8 mouse cellular contexts compared by ENCODE assay signal in genomic region chr6:98525286-98525685, GRCm38 (mm10).
DNase-seq lines count a peak whose midpoint lies in the region; ATAC-seq and TF ChIP-seq lines count a peak whose summit lies in the region.

No protein-coding gene starts in this region.

- peak; percentile 86 for TF ChIP-seq CTCF in lung, embryonic 14.5 days (IDR thresholded peaks at IDR 0.05; ENCODE audit: low read depth)

- H3K4me2 ChIP-seq in lung, embryonic 14.5 days, result no peak overlapping the region

- no peaks in the 10 kb centered on the region for H3K36me3 ChIP-seq in lung, embryonic 14.5 days (ENCODE audit: insufficient read depth)

- no peak overlapping the region for H3K9ac ChIP-seq in lung, embryonic 14.5 days

- H3K27me3 ChIP-seq in lung, embryonic 14.5 days (ENCODE audit: insufficient read depth, low read length), result no peaks in the 10 kb centered on the region

- no peaks in the 10 kb centered on the region for H3K4me1 ChIP-seq in lung, embryonic 14.5 days (ENCODE audit: insufficient read depth)

- ATAC-seq in activated CD4-positive, CD25-positive, alpha-beta regulatory T cell, adult 4 months, result peak; percentile 57
- ATAC-seq in lung, embryonic 14.5 days (ENCODE audit: insufficient read depth), result no peak

- peak; percentile 34 for DNase-seq in gastrocnemius, adult 18-20 months (ENCODE audit: low spot score)
- DNase-seq in gastrocnemius, adult 8-10 months (ENCODE audit: low spot score in 2 of 2), result no peak
- peak; percentile 4 for DNase-seq in 3134 (ENCODE audit: extremely low read depth, insufficient read length, low spot score)
- peak; percentile 66 for DNase-seq in embryo, embryonic 11.5 days (ENCODE audit: low read depth, low spot score)
- peak; percentile 42 to 72 for DNase-seq in kidney, postnatal 25 days
- peak; percentile 86 for DNase-seq in lung, embryonic 14.5 days
- DNase-seq in spleen, postnatal 36 days (ENCODE audit: low spot score in 2 of 2), result peak; percentile 9 to 24

- WGBS in lung, embryonic 14.5 days, result 4% methylated on average over 6 of the region's 6 CpGs

- no peak overlapping the region for H3K27ac ChIP-seq in lung, embryonic 14.5 days (ENCODE audit: low read depth)

- H3K4me3 ChIP-seq in lung, embryonic 14.5 days (ENCODE audit: low read depth, low read length), result no peak overlapping the region

- H3K9me3 ChIP-seq in lung, embryonic 14.5 days (ENCODE audit: low read depth, low read length), result no peaks in the 10 kb centered on the region

Comparison
In these comparisons a context has a peak if more than half of its experiments do, and no peak if none do; other contexts are left out.
1. DNase-seq: peak in gastrocnemius, adult 18-20 months (single experiment), 3134 (single experiment), embryo, embryonic 11.5 days (single experiment), kidney, postnatal 25 days (2 of 2), lung, embryonic 14.5 days (single experiment) and spleen, postnatal 36 days (2 of 2); none in gastrocnemius, adult 8-10 months (0 of 2).